Mouse (Mus musculus) forebrain, embryonic 13.5 days (tissue): ENCODE results near the gene Itgb3. TPM values are rescaled to one million over a fixed set of nuclear protein-coding genes. Genes with fewer than 3 reads are reported as not detected.
A peak's percentile ranks its signal among the peaks of the same experiment; 100 is the strongest.

Experiments used
- ATAC-seq: fragments of 200-750 bp; cut with Nextera tagmentation; 2 replicates; pipeline ENCODE4 v1.8.0; 2017
- H3K27ac ChIP-seq: fragments of 300-500 bp; sonication (generic); 2 replicates; pipeline ENCODE4 v1.5.1; 2015; ENCODE audit warnings: inconsistent platforms, mild to moderate bottlenecking, moderate library complexity
- H3K27me3 ChIP-seq: fragments of 300-500 bp; sonication (generic); 2 replicates; pipeline ENCODE4 v1.6.1; 2015; ENCODE audit warnings: mild to moderate bottlenecking, inconsistent platforms
- H3K36me3 ChIP-seq: fragments of 300-500 bp; sonication (generic); 2 replicates; pipeline ENCODE4 v1.6.1; 2015; ENCODE audit warnings: mild to moderate bottlenecking, inconsistent platforms; ENCODE audit not compliant: poor library complexity, severe bottlenecking
- H3K4me1 ChIP-seq: fragments of 300-500 bp; sonication (generic); 2 replicates; pipeline ENCODE4 v1.6.1; 2015; ENCODE audit warnings: inconsistent platforms
- H3K4me2 ChIP-seq: fragments of 300-500 bp; sonication (generic); 2 replicates; pipeline ENCODE4 v1.6.1; 2015; ENCODE audit warnings: inconsistent platforms, mild to moderate bottlenecking, moderate library complexity
- H3K4me3 ChIP-seq: fragments of 300-500 bp; sonication (generic); 2 replicates; pipeline ENCODE4 v1.5.1; 2015; ENCODE audit warnings: mild to moderate bottlenecking, inconsistent platforms
- H3K9ac ChIP-seq: fragments of 300-500 bp; sonication (generic); 2 replicates; pipeline ENCODE4 v1.6.1; 2015; ENCODE audit warnings: mild to moderate bottlenecking, inconsistent platforms
- H3K9me3 ChIP-seq: fragments of 300-500 bp; sonication (generic); replicated peaks from 2 replicates; pipeline ENCODE4 v1.6.1; 2016; ENCODE audit warnings: inconsistent platforms
- WGBS: fragments of 180-500 bp; shearing (Covaris S2); methylation state at CpG from one replicate; pipeline ENCODE4 v1.1.7; 2015; 5-methylcytosine and 5-hydroxymethylcytosine counted together
- polyA plus RNA-seq: library from polyadenylated mRNA; unstranded; fragments of >200 nt; fragmentation: Nextera tagmentation; extraction: Ambion mirVana; gene quantifications from 2 replicates; pipeline ENCODE4 v1.2.1, GENCODE M21; 2015

Itgb3 gene
- polyA plus RNA-seq, 1 experiment from 2014 or later: 0.43 TPM

DNA sequence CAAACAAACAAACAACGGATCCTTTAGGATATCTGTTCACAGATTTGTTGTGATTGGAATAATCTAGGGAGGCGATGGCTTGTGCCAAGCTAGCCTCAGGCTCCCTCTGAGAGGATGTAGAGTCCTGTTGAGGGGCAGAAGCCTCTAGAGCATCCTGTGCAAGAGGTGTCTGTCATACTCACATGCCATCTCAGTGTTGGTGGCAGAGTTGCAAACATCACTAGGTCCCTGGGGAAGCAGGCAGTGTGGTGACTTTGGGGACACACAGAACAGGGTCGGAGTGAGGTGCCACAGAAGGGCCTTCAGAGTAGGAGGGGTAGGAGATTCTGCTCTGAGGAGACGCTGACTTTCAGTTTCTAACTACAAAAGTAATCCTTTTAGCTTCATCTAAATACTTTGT lies 1.9 kb downstream of the Itgb3 start:
- Histone ChIP-seq H3K4me1 (peaks cover 11% of the 10 kb centered on the region), H3K4me2 (no peak overlapping the region), H3K4me3 (no peak overlapping the region), H3K27ac (no peak overlapping the region), H3K27me3 (peaks cover 43% of the 10 kb centered on the region), H3K9me3 (no peaks in the 10 kb centered on the region), H3K9ac (no peak overlapping the region), H3K36me3 (no peaks in the 10 kb centered on the region)
- whole genome bisulfite sequencing: 43% methylated on average over 4 of the region's 4 CpGs
- no peak for ATAC-seq

DNA sequence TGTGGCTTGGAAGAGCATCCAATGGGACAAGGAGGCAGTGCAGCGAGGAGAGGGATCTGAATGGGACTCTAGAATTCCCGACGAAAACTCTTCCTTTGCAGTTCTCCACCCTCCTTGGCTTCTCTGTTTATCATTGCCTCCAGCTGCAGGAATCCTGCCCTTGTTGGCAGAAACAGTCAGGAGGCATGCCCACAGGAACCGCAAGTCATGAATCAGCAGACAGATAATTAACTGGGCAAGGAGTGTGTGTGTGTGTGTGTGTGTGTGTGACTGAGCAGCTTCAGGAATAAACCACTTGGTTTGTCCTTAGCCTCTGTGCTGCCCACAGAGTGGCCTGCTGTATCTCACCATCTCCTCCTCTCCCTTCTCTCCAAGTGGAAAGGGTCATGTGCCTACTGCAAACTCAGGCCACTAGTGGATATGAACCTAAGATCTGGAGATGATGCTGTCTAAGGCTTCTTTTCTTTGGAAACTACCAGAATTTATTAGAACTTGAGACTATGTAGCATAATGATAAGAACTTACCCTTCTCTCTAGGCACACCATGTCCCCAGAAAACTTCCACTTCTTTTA lies 3.9 kb downstream of the Itgb3 start:
- Histone ChIP-seq H3K36me3 (no peaks in the 10 kb centered on the region), H3K27ac (no peak overlapping the region), H3K9ac (no peak overlapping the region), H3K27me3 (peaks cover 34% of the 10 kb centered on the region), H3K4me2 (no peak overlapping the region), H3K9me3 (no peaks in the 10 kb centered on the region), H3K4me3 (no peak overlapping the region), H3K4me1 (peaks cover 11% of the 10 kb centered on the region)
- WGBS: 61% methylated on average over 4 of the region's 4 CpGs
- no peak for ATAC-seq

DNA sequence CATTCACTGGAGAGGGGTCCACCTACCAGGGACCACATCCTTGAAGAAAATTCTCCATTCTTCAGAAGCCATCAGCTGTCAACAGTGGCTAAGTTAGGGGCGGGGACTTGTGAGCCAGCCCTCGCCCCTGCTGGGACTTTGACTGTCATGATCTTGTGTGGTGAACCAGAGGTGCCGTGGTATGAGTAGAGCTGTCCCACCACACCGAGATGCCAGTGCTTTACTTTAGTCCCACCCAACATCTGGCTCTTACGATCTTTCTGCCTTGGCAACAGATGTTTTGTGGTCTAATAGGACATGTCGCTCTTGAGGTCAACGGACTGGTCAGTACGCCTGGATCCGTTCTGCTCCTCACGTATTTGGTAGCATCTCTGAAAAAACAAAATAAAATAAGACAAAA lies 5.8 kb downstream of the Itgb3 start:
- Histone ChIP-seq H3K4me1 (no peaks in the 10 kb centered on the region), H3K4me2 (no peak overlapping the region), H3K9ac (no peak overlapping the region), H3K4me3 (no peak overlapping the region), H3K27me3 (peaks cover 24% of the 10 kb centered on the region), H3K36me3 (no peaks in the 10 kb centered on the region), H3K9me3 (no peaks in the 10 kb centered on the region), H3K27ac (no peak overlapping the region)
- 87% methylated on average over 10 of the region's 10 CpGs for WGBS
- no peak for ATAC-seq

DNA sequence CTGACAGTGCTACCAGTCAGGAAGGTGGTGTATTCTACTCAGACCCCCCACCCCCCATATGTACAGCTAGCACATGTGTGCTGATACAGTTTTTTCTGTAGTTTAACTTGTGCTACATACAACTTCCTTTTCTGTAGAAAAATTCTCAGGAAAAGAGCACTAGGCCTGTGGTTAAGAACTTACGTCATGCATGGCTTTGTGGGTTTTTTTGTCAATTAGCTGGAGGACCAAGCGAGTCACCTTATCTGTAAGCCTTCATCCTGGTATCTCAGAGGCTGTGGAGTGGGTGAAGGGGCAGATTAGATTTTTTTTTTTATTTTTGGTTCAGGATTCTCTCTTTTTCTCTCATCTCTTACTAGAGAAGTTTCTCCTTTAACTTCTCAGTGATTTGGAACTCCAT lies 6.3 kb downstream of the Itgb3 start:
- no peaks in the 10 kb centered on the region for H3K9me3 ChIP-seq
- peaks cover 1% of the 10 kb centered on the region for H3K4me1 ChIP-seq
- ATAC-seq: no peak
- H3K4me3 ChIP-seq: no peak overlapping the region
- no peak overlapping the region for H3K9ac ChIP-seq
- WGBS: 93% methylated on average over 2 of the region's 2 CpGs
- no peak overlapping the region for H3K4me2 ChIP-seq
- no peaks in the 10 kb centered on the region for H3K36me3 ChIP-seq
- H3K27ac ChIP-seq: no peak overlapping the region
- H3K27me3 ChIP-seq: peaks cover 18% of the 10 kb centered on the region; the same call in 1 of the 2 replicates

DNA sequence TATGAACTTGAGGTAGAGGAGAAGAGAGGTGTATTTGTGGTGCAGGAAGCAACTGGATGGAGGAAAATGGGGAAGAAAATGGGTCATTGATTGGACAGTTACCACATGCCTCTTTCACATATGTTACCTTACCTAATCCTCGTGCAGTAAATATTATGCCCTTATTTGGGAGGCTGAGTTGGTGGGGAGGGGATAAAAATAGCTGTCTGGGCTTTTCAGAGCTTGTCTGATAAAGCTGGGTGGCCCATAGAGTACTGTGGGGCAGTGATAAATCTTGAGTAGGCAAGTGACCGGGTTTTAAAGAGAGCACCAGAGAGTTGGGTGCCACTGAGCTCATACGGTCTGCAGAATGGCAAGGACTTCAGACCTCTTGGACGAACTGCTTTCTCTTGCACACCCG lies 8.4 kb downstream of the Itgb3 start:
- H3K9ac ChIP-seq: no peak overlapping the region
- ATAC-seq: no peak
- no peaks in the 10 kb centered on the region for H3K9me3 ChIP-seq
- no peak overlapping the region for H3K4me3 ChIP-seq
- H3K27ac ChIP-seq: no peak overlapping the region
- no peak overlapping the region for H3K4me2 ChIP-seq
- WGBS: 90% methylated on average over 5 of the region's 5 CpGs
- H3K36me3 ChIP-seq: no peaks in the 10 kb centered on the region
- peaks cover 10% of the 10 kb centered on the region for H3K4me1 ChIP-seq
- H3K27me3 ChIP-seq: no peaks in the 10 kb centered on the region

DNA sequence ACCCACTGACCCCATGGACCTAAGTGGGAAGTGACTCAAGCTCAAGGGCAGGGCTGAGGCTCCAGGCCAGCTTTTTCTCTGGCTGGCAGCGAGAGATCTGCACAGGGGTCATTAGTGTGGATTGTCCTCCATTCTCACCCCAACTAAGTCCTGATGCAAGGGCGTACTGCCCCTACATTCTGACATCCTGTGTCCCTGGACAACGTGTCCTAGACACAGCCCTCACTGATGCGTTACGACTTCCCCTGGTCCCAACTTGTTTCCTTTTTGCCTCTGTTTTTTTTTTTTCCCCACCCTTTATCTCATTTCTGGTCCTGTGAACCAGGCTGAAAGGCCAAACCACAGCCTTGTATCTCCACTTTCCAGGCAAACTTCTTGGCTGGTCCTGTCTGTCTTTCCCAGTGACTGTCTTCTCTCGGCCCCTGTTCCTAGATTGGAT lies 10.9 kb downstream of the Itgb3 start:
- WGBS: 84% methylated on average over 6 of the region's 6 CpGs
- H3K4me3 ChIP-seq: no peak overlapping the region
- no peak overlapping the region for H3K9ac ChIP-seq
- peaks cover 10% of the 10 kb centered on the region for H3K4me1 ChIP-seq
- no peak overlapping the region for H3K27ac ChIP-seq
- no peak for ATAC-seq
- no peak overlapping the region for H3K4me2 ChIP-seq
- H3K36me3 ChIP-seq: no peaks in the 10 kb centered on the region
- no peaks in the 10 kb centered on the region for H3K27me3 ChIP-seq
- no peaks in the 10 kb centered on the region for H3K9me3 ChIP-seq

DNA sequence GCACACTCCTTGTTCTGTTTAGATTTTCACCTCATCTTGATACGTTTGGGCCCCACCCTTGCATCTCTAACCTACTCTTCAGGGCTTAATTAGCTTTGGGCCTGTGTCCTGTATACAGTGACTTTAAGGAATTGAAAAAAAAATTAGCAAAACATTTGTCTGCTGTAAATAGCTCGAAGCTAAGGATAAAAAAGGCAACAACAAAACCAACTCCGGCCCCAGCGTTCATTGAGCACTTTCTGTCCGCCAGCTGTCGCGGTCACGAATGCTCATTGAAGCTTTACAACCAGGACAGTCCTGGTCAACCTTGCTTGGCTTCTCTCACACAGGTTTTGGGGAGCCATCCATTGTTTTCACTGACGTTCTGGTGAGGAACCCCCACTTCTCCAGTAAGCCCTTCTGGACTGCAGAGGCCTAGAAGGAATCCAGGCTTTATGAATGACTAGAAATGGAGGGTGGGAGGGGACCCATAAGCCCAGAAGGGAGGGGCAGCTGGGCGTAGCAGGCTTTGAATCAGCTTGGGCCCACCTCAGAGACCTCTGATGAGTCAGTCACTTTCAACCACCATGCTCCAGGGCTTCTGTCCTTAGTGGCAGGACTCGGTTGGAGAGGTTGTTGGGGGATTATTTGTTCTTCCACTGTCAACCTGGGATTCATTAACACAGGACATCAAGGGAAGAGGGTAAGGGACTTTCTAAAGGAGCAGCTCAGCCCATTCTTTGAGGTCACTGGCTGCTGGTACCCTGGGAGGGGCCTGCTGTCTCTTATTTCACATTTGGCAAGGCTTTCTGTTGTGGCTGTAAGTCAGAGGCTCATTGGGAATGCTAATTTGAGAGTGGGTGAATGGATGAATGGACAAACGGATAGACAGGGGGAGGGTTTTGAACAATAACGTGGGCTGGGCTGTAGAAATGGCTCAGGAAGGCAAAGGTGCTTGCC lies 11.6 kb downstream of the Itgb3 start:
- Histone ChIP-seq H3K9me3 (no peaks in the 10 kb centered on the region), H3K4me3 (no peak overlapping the region), H3K4me2 (no peak overlapping the region), H3K36me3 (no peaks in the 10 kb centered on the region), H3K9ac (no peak overlapping the region), H3K4me1 (peaks cover 10% of the 10 kb centered on the region), H3K27me3 (no peaks in the 10 kb centered on the region), H3K27ac (no peak overlapping the region)
- 0 out of 2 replicates have a peak, but pooled peaks have one; percentile 21 for ATAC-seq
- 39% methylated on average over 13 of the region's 13 CpGs for WGBS

DNA sequence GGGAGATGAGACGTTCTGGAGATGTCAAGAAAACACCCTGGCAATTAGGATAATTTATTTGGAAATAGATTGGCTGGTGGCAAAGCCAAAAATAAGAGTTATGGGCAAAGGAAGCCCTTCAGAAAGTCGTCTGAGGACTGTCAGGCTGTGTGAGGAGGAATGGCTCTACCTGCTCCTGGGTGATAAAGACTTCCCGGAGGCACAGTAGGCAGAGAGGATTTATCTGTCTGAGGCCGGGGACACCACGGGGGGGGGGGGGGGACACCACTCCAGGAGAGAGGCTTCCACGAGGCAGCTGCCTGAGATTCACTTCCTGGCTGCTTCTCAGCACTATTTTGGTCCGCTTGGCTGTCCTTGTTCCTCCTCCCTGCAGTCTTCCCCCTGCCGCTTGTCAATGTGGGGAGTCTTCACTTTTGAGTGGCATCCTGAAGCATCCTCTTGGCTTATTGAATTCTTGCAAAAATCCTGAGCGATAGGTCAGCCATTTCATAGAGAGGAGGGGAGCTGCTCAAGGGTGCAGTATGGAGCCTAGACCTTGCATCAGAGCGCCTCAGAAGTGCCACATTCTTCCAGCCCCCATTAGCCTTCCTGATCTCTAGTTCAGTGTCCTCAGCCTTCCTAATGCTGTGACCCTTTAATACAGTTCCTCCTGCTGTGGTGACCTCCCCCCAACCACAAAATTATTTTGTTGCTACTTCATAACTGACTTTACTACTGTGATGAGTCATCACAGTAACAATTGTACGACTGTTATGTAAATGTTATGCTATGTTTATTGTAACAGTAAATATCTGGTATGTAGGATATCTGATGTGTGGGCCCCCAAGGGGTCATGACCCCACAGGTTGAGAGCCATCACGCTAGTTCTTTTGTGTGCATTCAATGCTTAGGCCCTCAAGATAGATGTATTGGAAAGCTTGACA lies 14.5 kb downstream of the Itgb3 start:
- 50% methylated on average over 12 of the region's 12 CpGs for whole genome bisulfite sequencing
- Histone ChIP-seq H3K27ac (no peak overlapping the region), H3K4me2 (no peak overlapping the region), H3K36me3 (no peaks in the 10 kb centered on the region), H3K27me3 (no peaks in the 10 kb centered on the region), H3K9me3 (no peaks in the 10 kb centered on the region), H3K9ac (no peak overlapping the region), H3K4me3 (no peak overlapping the region), H3K4me1 (peaks cover 10% of the 10 kb centered on the region)
- no peak for ATAC-seq

DNA sequence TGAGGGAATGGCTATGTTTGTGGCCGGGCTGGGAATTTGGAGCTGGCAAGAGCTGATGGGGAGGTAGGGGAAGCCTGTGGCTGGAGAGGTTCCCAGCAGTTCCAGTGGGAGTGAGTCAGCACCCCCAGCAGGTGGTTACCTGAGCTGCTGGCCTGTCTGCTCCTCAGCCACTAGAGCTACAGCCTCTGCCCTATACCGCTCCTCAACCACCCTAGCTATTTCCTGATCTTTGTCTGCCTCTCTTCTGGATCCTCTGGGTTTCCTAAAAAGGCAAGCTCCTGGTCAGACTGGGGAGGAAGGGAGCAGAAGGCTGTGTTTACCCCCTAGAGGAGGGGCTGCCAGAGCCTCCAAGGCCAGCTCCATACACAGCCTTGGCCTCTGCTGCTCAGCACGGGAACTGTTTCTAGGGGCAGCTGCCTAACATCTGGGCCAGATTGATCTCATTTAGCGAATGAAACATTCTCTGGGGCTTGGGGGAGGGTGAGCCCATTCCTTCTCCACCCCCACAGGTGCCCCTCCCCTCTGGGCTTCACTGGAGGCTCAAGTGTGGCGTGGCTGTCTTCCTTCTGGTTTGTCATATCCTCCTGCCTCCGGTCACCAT lies 17.1 kb downstream of the Itgb3 start:
- WGBS: 62% methylated on average over 6 of the region's 6 CpGs
- Histone ChIP-seq H3K9ac (no peak overlapping the region), H3K27ac (no peak overlapping the region), H3K9me3 (no peaks in the 10 kb centered on the region), H3K27me3 (no peaks in the 10 kb centered on the region), H3K4me2 (no peak overlapping the region), H3K4me1 (peaks cover 1% of the 10 kb centered on the region), H3K36me3 (no peaks in the 10 kb centered on the region), H3K4me3 (no peak overlapping the region)
- ATAC-seq: no peak

DNA sequence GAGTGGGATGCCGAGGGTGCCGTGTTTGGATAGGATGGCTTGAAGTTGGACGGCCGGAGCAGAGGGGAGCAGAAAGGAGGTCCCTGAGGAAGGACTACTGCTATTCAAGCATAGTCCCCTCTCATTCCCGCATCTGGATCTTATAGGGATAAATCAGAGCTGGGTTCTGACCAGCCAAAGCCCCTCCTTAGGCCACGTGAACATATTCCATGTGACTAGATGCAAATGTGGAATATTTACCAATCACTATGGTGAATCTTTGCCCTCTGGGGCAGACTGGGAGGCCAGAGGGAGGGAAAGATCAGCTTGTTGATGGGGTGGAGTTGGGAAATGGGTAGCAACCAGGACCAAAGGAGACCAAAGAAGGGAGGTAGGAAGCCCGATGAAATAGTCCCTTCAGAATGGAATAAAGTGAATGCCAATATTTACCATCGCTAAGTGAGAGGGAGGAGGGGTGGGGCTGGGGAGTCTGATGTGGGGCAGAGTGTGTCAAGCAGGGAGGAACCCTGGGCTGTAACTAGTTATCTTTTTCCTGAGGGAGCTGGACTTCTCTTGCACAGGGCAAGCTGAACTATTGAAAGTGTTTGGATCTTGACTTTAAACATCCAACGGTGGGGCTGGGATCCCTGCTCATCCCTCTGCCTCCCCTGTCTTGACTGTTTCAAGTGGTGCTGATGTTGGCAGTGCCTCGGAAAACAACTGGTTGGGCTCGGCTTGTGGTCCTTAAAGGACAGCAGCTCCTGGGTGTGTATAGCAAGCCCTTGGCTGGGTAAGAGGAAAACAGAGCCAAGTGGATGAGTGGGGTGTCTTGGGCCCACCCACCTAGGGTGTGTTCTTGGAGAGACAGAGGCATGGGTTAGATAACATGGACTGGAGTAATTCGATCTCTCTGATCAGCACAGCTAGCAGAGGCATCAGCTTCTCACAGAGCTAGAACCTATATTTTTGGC lies 17.9 kb downstream of the Itgb3 start:
- no peak overlapping the region for H3K9ac ChIP-seq
- no peak overlapping the region for H3K27ac ChIP-seq
- WGBS: 53% methylated on average over 12 of the region's 12 CpGs
- no peaks in the 10 kb centered on the region for H3K36me3 ChIP-seq
- H3K9me3 ChIP-seq: no peaks in the 10 kb centered on the region
- H3K4me1 ChIP-seq: no peaks in the 10 kb centered on the region
- no peak for ATAC-seq
- H3K4me3 ChIP-seq: no peak overlapping the region
- H3K27me3 ChIP-seq: no peaks in the 10 kb centered on the region
- H3K4me2 ChIP-seq: no peak overlapping the region

DNA sequence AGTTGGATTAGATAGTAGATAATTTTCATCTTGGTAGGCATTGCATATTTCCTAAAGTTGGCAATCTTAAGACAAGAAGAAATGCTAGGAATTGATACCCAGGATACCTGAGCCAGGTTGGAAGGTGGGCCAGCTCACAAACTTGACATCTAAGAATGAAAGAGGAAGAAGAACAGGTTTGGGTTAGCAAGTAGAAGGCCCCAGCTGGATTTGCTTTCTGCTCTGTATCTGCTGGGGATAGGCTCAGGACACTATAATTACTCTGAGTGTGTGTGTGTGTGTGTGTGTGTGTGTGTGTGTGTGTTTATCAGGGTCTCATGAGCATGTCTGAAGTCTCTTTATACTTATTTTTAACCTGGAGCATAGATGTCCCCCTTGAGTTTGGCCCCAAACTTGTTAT lies 18.8 kb downstream of the Itgb3 start:
- no peak overlapping the region for H3K27ac ChIP-seq
- H3K27me3 ChIP-seq: no peaks in the 10 kb centered on the region
- no peaks in the 10 kb centered on the region for H3K36me3 ChIP-seq
- H3K9ac ChIP-seq: no peak overlapping the region
- no peaks in the 10 kb centered on the region for H3K4me1 ChIP-seq
- no peak for ATAC-seq
- no peak overlapping the region for H3K4me2 ChIP-seq
- no peaks in the 10 kb centered on the region for H3K9me3 ChIP-seq
- no peak overlapping the region for H3K4me3 ChIP-seq
